In the genomic region with DNA sequence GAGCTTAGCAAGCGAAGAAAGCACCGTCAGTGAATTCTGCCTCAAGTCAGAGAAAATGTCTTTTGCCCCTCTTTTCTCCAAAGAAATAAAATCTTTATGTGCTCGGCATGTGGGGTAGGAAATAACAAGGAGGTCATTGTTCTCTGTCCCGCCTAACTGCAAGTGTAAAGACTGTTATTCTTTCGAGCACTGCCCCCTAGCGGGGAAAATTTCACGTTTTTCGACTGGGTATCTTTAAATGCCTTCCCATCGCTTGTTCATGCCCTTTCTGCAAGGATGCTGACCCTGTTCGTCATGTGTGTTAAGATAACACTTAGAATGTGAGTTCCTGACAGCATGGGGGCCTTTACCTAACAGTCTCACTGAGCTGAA, we compare ENCODE assay signal across 7 mouse cellular contexts. TPM values are rescaled to one million over a fixed set of nuclear protein-coding genes. Genes with fewer than 3 reads are reported as not detected.
DNase-seq lines count a peak whose midpoint lies in the region; ATAC-seq lines count a peak whose summit lies in the region.

No protein-coding gene starts in this region.

- H3K27me3 ChIP-seq in intestine, embryonic 16.5 days (replicated peaks; ENCODE audit: control insufficient read depth, insufficient read depth, low read length), result no peaks in the 10 kb centered on the region
- peaks cover 4% of the 10 kb centered on the region; the same call in 1 of the 2 replicates for H3K27me3 ChIP-seq in midbrain, embryonic 13.5 days

- intact Hi-C loops in left cerebral cortex, postnatal 14 days (cut with DNase I), result loop anchor here (2.0 kb wide), 1 partner anchor 419 kb away; a partner anchor contains a TSS

- H3K36me3 ChIP-seq in intestine, embryonic 16.5 days (ENCODE audit: control insufficient read depth, insufficient read depth, low read length), result no peaks in the 10 kb centered on the region
- H3K36me3 ChIP-seq in midbrain, embryonic 13.5 days, result no peaks in the 10 kb centered on the region

- H3K4me2 ChIP-seq in intestine, embryonic 16.5 days (ENCODE audit: low read depth, low read length), result peak overlapping the region; percentile 24; the same call in 1 of the 2 replicates
- peak overlapping the region; percentile 47 for H3K4me2 ChIP-seq in midbrain, embryonic 13.5 days (replicated peaks)

- no peak overlapping the region for H3K9ac ChIP-seq in intestine, embryonic 16.5 days (ENCODE audit: low read depth, low read length)
- H3K9ac ChIP-seq in midbrain, embryonic 13.5 days (replicated peaks), result 0 out of 2 replicates have a peak overlapping the region, but pooled peaks have one; percentile 54

- peak; percentile 77 for ATAC-seq in granulocyte monocyte progenitor cell, adult 5-6 weeks (replicated peaks; ENCODE audit: poor library complexity, severe bottlenecking)
- ATAC-seq in intestine, embryonic 16.5 days, result peak; percentile 66
- peak; percentile 84 for ATAC-seq in midbrain, embryonic 13.5 days

- WGBS in intestine, embryonic 16.5 days, result 4% methylated on average over 10 of the region's 10 CpGs
- WGBS in midbrain, embryonic 13.5 days, result 2% methylated on average over 10 of the region's 10 CpGs

- DNase-seq in adrenal gland, adult 8-10 months, result peak; percentile 82
- peak; percentile 91 for DNase-seq in embryo, embryonic 9.5 days (ENCODE audit: extremely low spot score)
- DNase-seq in left cerebral cortex, postnatal 14 days (ENCODE audit: low spot score in 2 of 2), result peak; percentile 90 to 95
- peak; percentile 32 to 83 for DNase-seq in spleen, adult 18-20 months

- H3K27ac ChIP-seq in intestine, embryonic 16.5 days (ENCODE audit: low read length), result no peak overlapping the region
- H3K27ac ChIP-seq in midbrain, embryonic 13.5 days, result 0 out of 2 replicates have a peak overlapping the region, but pooled peaks have one; percentile 44

- no peaks in the 10 kb centered on the region for H3K4me1 ChIP-seq in intestine, embryonic 16.5 days (ENCODE audit: control insufficient read depth, insufficient read depth, low read length)
- peaks cover 33% of the 10 kb centered on the region for H3K4me1 ChIP-seq in midbrain, embryonic 13.5 days (replicated peaks)

- H3K9me3 ChIP-seq in intestine, embryonic 16.5 days (ENCODE audit: control insufficient read depth, low read length), result no peaks in the 10 kb centered on the region
- no peaks in the 10 kb centered on the region for H3K9me3 ChIP-seq in midbrain, embryonic 13.5 days

- no peak overlapping the region for H3K4me3 ChIP-seq in intestine, embryonic 16.5 days (ENCODE audit: low read length)
- peak overlapping the region; percentile 26; the same call in 1 of the 2 replicates for H3K4me3 ChIP-seq in midbrain, embryonic 13.5 days (replicated peaks)

RNA-seq across cellular contexts. Expression of a gene that starts 47.0 kb away (rescaled TPM):
- 10 to 100 TPM; 38.5 to 49.1 (median 42.1) TPM for total RNA-seq in adrenal gland, adult 8-10 months (2022)
- total RNA-seq in granulocyte monocyte progenitor cell, adult 5-6 weeks (2014; fragmentation: Nextera tagmentation), result 58.0 and 60.9 TPM in 2 replicates
- 67.6 and 80.2 TPM in 2 replicates for total RNA-seq in granulocyte monocyte progenitor cell, adult 5-6 weeks (2017)
- 32.3 and 35.7 TPM in 2 replicates for polyA plus RNA-seq in intestine, embryonic 16.5 days (2015; fragmentation: Nextera tagmentation; extraction: Ambion mirVana)
- total RNA-seq in left cerebral cortex, postnatal 14 days (2021), result 10 to 100 TPM; 31.0 to 33.5 TPM
- 47.3 and 48.9 TPM in 2 replicates for polyA plus RNA-seq in midbrain, embryonic 13.5 days (2015; fragmentation: Nextera tagmentation; extraction: Ambion mirVana)
